ENCODE assay signal across 19 mouse cellular contexts in the genomic region with DNA sequence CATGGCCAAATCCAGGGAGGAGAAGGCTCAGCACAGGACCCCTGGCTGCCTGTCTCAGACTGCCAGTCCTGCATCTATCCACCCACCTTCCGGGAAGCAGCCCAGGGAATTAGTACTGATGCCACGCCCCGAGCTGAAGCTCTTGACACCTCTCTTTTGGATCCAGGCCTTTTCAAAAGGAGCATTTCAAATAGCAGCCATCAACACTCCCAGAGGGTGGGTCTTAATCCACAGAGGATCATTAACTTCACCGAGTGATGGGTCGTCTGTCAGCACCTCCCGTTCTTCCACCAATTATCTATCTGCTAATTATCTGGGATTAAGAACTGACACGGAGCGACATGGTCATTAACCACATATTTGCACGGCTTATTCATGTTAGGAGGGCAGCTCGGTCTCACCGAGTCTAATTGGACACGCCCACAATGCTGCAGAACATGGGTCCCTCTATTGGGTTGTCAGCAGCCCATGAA. TPM values are rescaled to one million over a fixed set of nuclear protein-coding genes. Genes with fewer than 3 reads are reported as not detected.
DNase-seq lines count a peak whose midpoint lies in the region; ATAC-seq lines count a peak whose summit lies in the region.
"Had no signal": no experiment of that assay in that cellular context is flagged by ENCODE, and none has a peak within 500 bp of the region (broad histone marks: within the 10 kb centered on the region; RNA-seq: fewer than 3 reads in every experiment).

No protein-coding gene starts in this region.

- H3K36me3 ChIP-seq in heart, embryonic 10.5 days, result no peaks in the 10 kb centered on the region
- no peaks in the 10 kb centered on the region for H3K36me3 ChIP-seq in midbrain, embryonic 13.5 days
- no peaks in the 10 kb centered on the region for H3K36me3 ChIP-seq in midbrain, embryonic 10.5 days
- H3K36me3 ChIP-seq in forebrain, embryonic 11.5 days (ENCODE audit: control insufficient read depth, insufficient read depth, low read length), result no peaks in the 10 kb centered on the region
- no peaks in the 10 kb centered on the region for H3K36me3 ChIP-seq in midbrain, embryonic 16.5 days (ENCODE audit: control insufficient read depth, insufficient read depth, low read length)
- H3K36me3 ChIP-seq: intestine, embryonic 15.5 days had no signal

- H3K9ac ChIP-seq in midbrain, embryonic 13.5 days (replicated peaks), result no peak overlapping the region
- no peak overlapping the region for H3K9ac ChIP-seq in forebrain, embryonic 11.5 days (ENCODE audit: low read length)
- no peak overlapping the region for H3K9ac ChIP-seq in midbrain, embryonic 16.5 days (ENCODE audit: low read depth, low read length)
- H3K9ac ChIP-seq: intestine, embryonic 15.5 days had no signal

- ATAC-seq in midbrain, embryonic 13.5 days, result peak; percentile 65
- peak; percentile 85 for ATAC-seq in forebrain, embryonic 11.5 days (replicated peaks; ENCODE audit: low FRiP score)
- ATAC-seq in midbrain, embryonic 16.5 days, result no peak
- ATAC-seq: intestine, embryonic 15.5 days had no signal

- 8% methylated on average over 12 of the region's 12 CpGs for whole genome bisulfite sequencing in heart, embryonic 10.5 days
- WGBS in midbrain, embryonic 13.5 days, result 13% methylated on average over 12 of the region's 12 CpGs
- WGBS in midbrain, embryonic 10.5 days, result 27% methylated on average over 12 of the region's 12 CpGs
- WGBS in forebrain, embryonic 11.5 days, result 4% methylated on average over 12 of the region's 12 CpGs
- 9% methylated on average over 12 of the region's 12 CpGs for WGBS in midbrain, embryonic 16.5 days

- no peak overlapping the region for H3K4me2 ChIP-seq in midbrain, embryonic 13.5 days (replicated peaks)
- no peak overlapping the region for H3K4me2 ChIP-seq in forebrain, embryonic 11.5 days (ENCODE audit: low read depth, low read length, severe bottlenecking)
- 0 out of 2 replicates have a peak overlapping the region, but pooled peaks have one; percentile 4 for H3K4me2 ChIP-seq in midbrain, embryonic 16.5 days (ENCODE audit: low read length)
- H3K4me2 ChIP-seq: intestine, embryonic 15.5 days had no signal

- peaks cover 24% of the 10 kb centered on the region for H3K4me1 ChIP-seq in heart, embryonic 10.5 days
- peaks cover 10% of the 10 kb centered on the region for H3K4me1 ChIP-seq in midbrain, embryonic 13.5 days (replicated peaks)
- peaks cover 17% of the 10 kb centered on the region for H3K4me1 ChIP-seq in midbrain, embryonic 10.5 days
- peaks cover 4% of the 10 kb centered on the region for H3K4me1 ChIP-seq in forebrain, embryonic 11.5 days (replicated peaks; ENCODE audit: control insufficient read depth, insufficient read depth, low read length)
- H3K4me1 ChIP-seq in midbrain, embryonic 16.5 days (ENCODE audit: control insufficient read depth, insufficient read depth, low read length), result peaks cover 4% of the 10 kb centered on the region; the same call in 1 of the 2 replicates
- H3K4me1 ChIP-seq: intestine, embryonic 15.5 days had no signal

- H3K27me3 ChIP-seq in heart, embryonic 10.5 days (ENCODE audit: insufficient read depth, poor library complexity, severe bottlenecking), result peaks cover 30% of the 10 kb centered on the region
- H3K27me3 ChIP-seq in midbrain, embryonic 13.5 days, result peaks cover 23% of the 10 kb centered on the region
- H3K27me3 ChIP-seq in midbrain, embryonic 10.5 days (ENCODE audit: low read depth, poor library complexity, severe bottlenecking), result peaks cover 67% of the 10 kb centered on the region
- H3K27me3 ChIP-seq in forebrain, embryonic 11.5 days (ENCODE audit: control insufficient read depth, insufficient read depth, low read length), result peaks cover 2% of the 10 kb centered on the region; the same call in 1 of the 2 replicates
- H3K27me3 ChIP-seq in midbrain, embryonic 16.5 days (ENCODE audit: control insufficient read depth, insufficient read depth, low read depth, low read length), result peaks cover 11% of the 10 kb centered on the region

- H3K27ac ChIP-seq in heart, embryonic 10.5 days, result no peak overlapping the region
- no peak overlapping the region for H3K27ac ChIP-seq in midbrain, embryonic 13.5 days
- no peak overlapping the region for H3K27ac ChIP-seq in midbrain, embryonic 10.5 days (replicated peaks)
- 0 out of 2 replicates have a peak overlapping the region, but pooled peaks have one; percentile 6 for H3K27ac ChIP-seq in forebrain, embryonic 11.5 days (ENCODE audit: low read depth, low read length)
- H3K27ac ChIP-seq in midbrain, embryonic 16.5 days (ENCODE audit: low read length), result no peak overlapping the region
- H3K27ac ChIP-seq: intestine, embryonic 15.5 days; kidney, postnatal 0 days had no signal

- peak overlapping the region; percentile 18; the same call in 1 of the 2 replicates for H3K4me3 ChIP-seq in heart, embryonic 10.5 days
- no peak overlapping the region for H3K4me3 ChIP-seq in midbrain, embryonic 13.5 days (replicated peaks)
- no peak overlapping the region; the same call in 1 of the 2 replicates for H3K4me3 ChIP-seq in midbrain, embryonic 10.5 days
- no peak overlapping the region for H3K4me3 ChIP-seq in forebrain, embryonic 11.5 days (ENCODE audit: low read depth, low read length)
- no peak overlapping the region for H3K4me3 ChIP-seq in midbrain, embryonic 16.5 days (ENCODE audit: low read depth, low read length)
- H3K4me3 ChIP-seq: intestine, embryonic 15.5 days; myocyte had no signal

- no peaks in the 10 kb centered on the region for H3K9me3 ChIP-seq in heart, embryonic 10.5 days
- H3K9me3 ChIP-seq in midbrain, embryonic 13.5 days, result 0 out of 2 replicates have a peak, but pooled peaks cover 3% of the 10 kb centered on the region
- H3K9me3 ChIP-seq in midbrain, embryonic 10.5 days (replicated peaks), result no peaks in the 10 kb centered on the region
- no peaks in the 10 kb centered on the region for H3K9me3 ChIP-seq in forebrain, embryonic 11.5 days (ENCODE audit: control insufficient read depth, low read length)
- H3K9me3 ChIP-seq in midbrain, embryonic 16.5 days (replicated peaks; ENCODE audit: control insufficient read depth, low read length, poor library complexity, severe bottlenecking), result no peaks in the 10 kb centered on the region
- H3K9me3 ChIP-seq: intestine, embryonic 15.5 days had no signal

- DNase-seq in heart, embryonic 10.5 days (ENCODE audit: low spot score), result no peak
- DNase-seq in heart, adult 8-10 months (ENCODE audit: low spot score), result no peak
- no peak for DNase-seq in midbrain, embryonic 10.5 days (ENCODE audit: low spot score)
- DNase-seq in forebrain, embryonic 11.5 days (ENCODE audit: low spot score), result peak; percentile 81
- no peak for DNase-seq in kidney, adult 11 months
- DNase-seq: adrenal gland, adult 2 months; cerebellum, adult 2 months; heart, postnatal 36 days; lung, postnatal 36 days had no signal

RNA-seq across cellular contexts. Expression of a gene that starts 21.7 kb away (rescaled TPM):
- 10.3 and 11.6 TPM in 2 replicates for polyA plus RNA-seq in heart, embryonic 10.5 days (2016; fragmentation: Nextera tagmentation; extraction: Ambion mirVana)
- total RNA-seq in heart, adult 8-10 months (2022), result 1 to 10 TPM; 2.1 to 3.7 (median 3.2) TPM
- 7.8 and 9.2 TPM in 2 replicates for polyA plus RNA-seq in midbrain, embryonic 13.5 days (2015; fragmentation: Nextera tagmentation; extraction: Ambion mirVana)
- 10.7 and 12.9 TPM in 2 replicates for polyA plus RNA-seq in midbrain, embryonic 10.5 days (2016; fragmentation: Nextera tagmentation; extraction: Ambion mirVana)
- polyA plus RNA-seq in forebrain, embryonic 11.5 days (2014; fragmentation: Nextera tagmentation; extraction: Ambion mirVana), result 10.9 and 11.6 TPM in 2 replicates
- 8.6 and 9.0 TPM in 2 replicates for polyA plus RNA-seq in midbrain, embryonic 16.5 days (2015; fragmentation: Nextera tagmentation; extraction: Ambion mirVana)

RNA-seq across cellular contexts. Expression of a gene that starts 24.1 kb away (rescaled TPM):
- polyA plus RNA-seq in heart, embryonic 10.5 days (2016; fragmentation: Nextera tagmentation; extraction: Ambion mirVana), result 0.23 and 1.6 TPM in 2 replicates
- not detected for total RNA-seq in heart, adult 8-10 months (2022)
- polyA plus RNA-seq in midbrain, embryonic 13.5 days (2015; fragmentation: Nextera tagmentation; extraction: Ambion mirVana), result not detected in 2 replicates
- 0.07 TPM in 1 of 2 replicates, not detected in the other for polyA plus RNA-seq in midbrain, embryonic 10.5 days (2016; fragmentation: Nextera tagmentation; extraction: Ambion mirVana)
- 0.08 TPM in 1 of 2 replicates, not detected in the other for polyA plus RNA-seq in forebrain, embryonic 11.5 days (2014; fragmentation: Nextera tagmentation; extraction: Ambion mirVana)
- not detected in 2 replicates for polyA plus RNA-seq in midbrain, embryonic 16.5 days (2015; fragmentation: Nextera tagmentation; extraction: Ambion mirVana)
- total RNA-seq: adrenal gland, adult 2 months; common myeloid progenitor, adult 5-6 weeks; granulocyte monocyte progenitor cell, adult 5-6 weeks; heart, postnatal 36 days had no signal
- polyA plus RNA-seq: cerebellum, adult 2 months; intestine, embryonic 15.5 days; kidney, postnatal 0 days; limb, embryonic 14.5 days; liver, embryonic 16.5 days; myocyte; spleen, adult 2 months had no signal

RNA-seq across cellular contexts. Expression of a gene that starts 45.8 kb away (rescaled TPM):
- polyA plus RNA-seq in heart, embryonic 10.5 days (2016; fragmentation: Nextera tagmentation; extraction: Ambion mirVana), result 35.8 and 50.0 TPM in 2 replicates
- total RNA-seq in heart, adult 8-10 months (2022), result under 1 TPM in 1 of 4 experiments, not detected in 3; 0.37 TPM
- 0.17 and 0.26 TPM in 2 replicates for polyA plus RNA-seq in midbrain, embryonic 13.5 days (2015; fragmentation: Nextera tagmentation; extraction: Ambion mirVana)
- 13.4 and 14.5 TPM in 2 replicates for polyA plus RNA-seq in midbrain, embryonic 10.5 days (2016; fragmentation: Nextera tagmentation; extraction: Ambion mirVana)
- polyA plus RNA-seq in forebrain, embryonic 11.5 days (2014; fragmentation: Nextera tagmentation; extraction: Ambion mirVana), result 19.7 and 21.0 TPM in 2 replicates
- polyA plus RNA-seq in midbrain, embryonic 16.5 days (2015; fragmentation: Nextera tagmentation; extraction: Ambion mirVana), result not detected in 2 replicates
- total RNA-seq: adrenal gland, adult 2 months had no signal
- polyA plus RNA-seq: adrenal gland, adult 2 months; myocyte had no signal

Comparison
In these comparisons a context has a peak if more than half of its experiments do, and no peak if none do; other contexts are left out.
1. RNA of a gene that starts 45.8 kb away (polyA plus RNA-seq): 35.8 to 50.0 TPM in heart, embryonic 10.5 days, 19.7 to 21.0 TPM in forebrain, embryonic 11.5 days and 13.4 to 14.5 TPM in midbrain, embryonic 10.5 days; 0.17 to 0.26 TPM in midbrain, embryonic 13.5 days and not detected in midbrain, embryonic 16.5 days; every median in the first group is over 10 times any median in the second.